Mouse (Mus musculus): Measurements from ENCODE around the gene Wnt16. TPM values are rescaled to one million over a fixed set of nuclear protein-coding genes. Genes with fewer than 3 reads are reported as not detected.

The Wnt16 gene
- polyA plus RNA-seq, 1 experiment: 0.67 TPM

GRCm38 (mm10) chr6:22297028-22297427 is 9.0 kb downstream of the Wnt16 start:
- Histone ChIP-seq H3K27ac (ENCODE audit: insufficient read depth, low read length) (no peak overlapping the region), H3K4me1 (ENCODE audit: control insufficient read depth, insufficient read depth, low read length) (no peaks in the 10 kb centered on the region), H3K4me3 (ENCODE audit: insufficient read depth, low read length) (no peak overlapping the region)
- TF ChIP-seq CTCF (IDR thresholded peaks at IDR 0.05; ENCODE audit: extremely low read depth, insufficient read depth, low read length): no peak
- TF ChIP-seq POLR2A (IDR thresholded peaks at IDR 0.05; ENCODE audit: extremely low read depth, insufficient read depth, low read length): no peak

- Histone ChIP-seq H3K4me1 (ENCODE audit: control insufficient read depth, insufficient read depth, low read length) (no peaks in the 10 kb centered on the region), H3K4me3 (ENCODE audit: insufficient read depth, low read length) (no peak overlapping the region), H3K27ac (ENCODE audit: insufficient read depth, low read length) (no peak overlapping the region)
- TF ChIP-seq CTCF (IDR thresholded peaks at IDR 0.05; ENCODE audit: extremely low read depth, insufficient read depth, low read length) (no peak), POLR2A (IDR thresholded peaks at IDR 0.05; ENCODE audit: extremely low read depth, insufficient read depth, low read length) (no peak)
These were observed 10.0 kb downstream of the Wnt16 start for GRCm38 (mm10) chr6:22298059-22298458.

GRCm38 (mm10) chr6:22325364-22326072 is 37.5 kb downstream of the Wnt16 start:
- TF ChIP-seq POLR2A (IDR thresholded peaks at IDR 0.05; ENCODE audit: extremely low read depth, insufficient read depth, low read length): no peak
- TF ChIP-seq CTCF (IDR thresholded peaks at IDR 0.05; ENCODE audit: extremely low read depth, insufficient read depth, low read length): peak; percentile 93
- H3K4me1 ChIP-seq (ENCODE audit: control insufficient read depth, insufficient read depth, low read length): peaks cover 3% of the 10 kb centered on the region
- H3K27ac ChIP-seq (ENCODE audit: insufficient read depth, low read length): no peak overlapping the region
- no peak overlapping the region for H3K4me3 ChIP-seq (ENCODE audit: insufficient read depth, low read length)

- TF ChIP-seq CTCF (IDR thresholded peaks at IDR 0.05; ENCODE audit: extremely low read depth, insufficient read depth, low read length) (no peak), POLR2A (IDR thresholded peaks at IDR 0.05; ENCODE audit: extremely low read depth, insufficient read depth, low read length) (no peak)
- Histone ChIP-seq H3K4me3 (ENCODE audit: insufficient read depth, low read length) (no peak overlapping the region), H3K4me1 (ENCODE audit: control insufficient read depth, insufficient read depth, low read length) (peaks cover 3% of the 10 kb centered on the region), H3K27ac (ENCODE audit: insufficient read depth, low read length) (no peak overlapping the region)
These were observed 38.3 kb downstream of the Wnt16 start for GRCm38 (mm10) chr6:22326289-22326688.

- H3K27ac ChIP-seq (ENCODE audit: insufficient read depth, low read length): no peak overlapping the region
- no peak overlapping the region for H3K4me3 ChIP-seq (ENCODE audit: insufficient read depth, low read length)
- H3K4me1 ChIP-seq (ENCODE audit: control insufficient read depth, insufficient read depth, low read length): peaks cover 3% of the 10 kb centered on the region
- no peak for TF ChIP-seq CTCF (IDR thresholded peaks at IDR 0.05; ENCODE audit: extremely low read depth, insufficient read depth, low read length)
- TF ChIP-seq POLR2A (IDR thresholded peaks at IDR 0.05; ENCODE audit: extremely low read depth, insufficient read depth, low read length): no peak
These were observed 39.1 kb downstream of the Wnt16 start for GRCm38 (mm10) chr6:22327091-22327490.

GRCm38 (mm10) chr6:22327931-22328330 is 39.9 kb downstream of the Wnt16 start:
- H3K4me1 ChIP-seq (ENCODE audit: control insufficient read depth, insufficient read depth, low read length): peaks cover 3% of the 10 kb centered on the region

GRCm38 (mm10) chr6:22330169-22330960 is 42.3 kb downstream of the Wnt16 start:
- Histone ChIP-seq H3K4me3 (ENCODE audit: insufficient read depth, low read length) (no peak overlapping the region), H3K27ac (ENCODE audit: insufficient read depth, low read length) (no peak overlapping the region), H3K4me1 (ENCODE audit: control insufficient read depth, insufficient read depth, low read length) (peaks cover 3% of the 10 kb centered on the region)
- TF ChIP-seq POLR2A (IDR thresholded peaks at IDR 0.05; ENCODE audit: extremely low read depth, insufficient read depth, low read length) (no peak), CTCF (IDR thresholded peaks at IDR 0.05; ENCODE audit: extremely low read depth, insufficient read depth, low read length) (no peak)

More at GRCm38 (mm10) chr6:22327931-22328330, 39.9 kb downstream of the Wnt16 start:
- Histone ChIP-seq H3K4me3 (ENCODE audit: insufficient read depth, low read length) (no peak overlapping the region), H3K27ac (ENCODE audit: insufficient read depth, low read length) (no peak overlapping the region)
- TF ChIP-seq CTCF (IDR thresholded peaks at IDR 0.05; ENCODE audit: extremely low read depth, insufficient read depth, low read length): no peak

GRCm38 (mm10) chr6:22332548-22332947 is 44.5 kb downstream of the Wnt16 start:
- TF ChIP-seq POLR2A (IDR thresholded peaks at IDR 0.05; ENCODE audit: extremely low read depth, insufficient read depth, low read length): no peak
- no peak for TF ChIP-seq CTCF (IDR thresholded peaks at IDR 0.05; ENCODE audit: extremely low read depth, insufficient read depth, low read length)
- H3K27ac ChIP-seq (ENCODE audit: insufficient read depth, low read length): no peak overlapping the region

GRCm38 (mm10) chr6:22339763-22340542 is 51.9 kb downstream of the Wnt16 start:
- no peak overlapping the region for H3K27ac ChIP-seq (ENCODE audit: insufficient read depth, low read length)
- H3K4me1 ChIP-seq (ENCODE audit: control insufficient read depth, insufficient read depth, low read length): no peaks in the 10 kb centered on the region
- no peak overlapping the region for H3K4me3 ChIP-seq (ENCODE audit: insufficient read depth, low read length)
- TF ChIP-seq CTCF (IDR thresholded peaks at IDR 0.05; ENCODE audit: extremely low read depth, insufficient read depth, low read length) (no peak), POLR2A (IDR thresholded peaks at IDR 0.05; ENCODE audit: extremely low read depth, insufficient read depth, low read length) (no peak)

More at GRCm38 (mm10) chr6:22332548-22332947, 44.5 kb downstream of the Wnt16 start:
- no peak overlapping the region for H3K4me3 ChIP-seq (ENCODE audit: insufficient read depth, low read length)
- H3K4me1 ChIP-seq (ENCODE audit: control insufficient read depth, insufficient read depth, low read length): peaks cover 3% of the 10 kb centered on the region
